Mouse (Mus musculus): ENCODE results near the gene Svop. TPM values are rescaled to one million over a fixed set of nuclear protein-coding genes. Genes with fewer than 3 reads are reported as not detected.

Gene Svop
- total and polyA plus RNA-seq, 3 experiments, result 1.5 to 4.0 (median 1.6) TPM

- DNase-seq, result no peak
Observed at GRCm38 (mm10) chr5:113996458-113996857, 94.9 kb downstream of the Svop start.

DNA sequence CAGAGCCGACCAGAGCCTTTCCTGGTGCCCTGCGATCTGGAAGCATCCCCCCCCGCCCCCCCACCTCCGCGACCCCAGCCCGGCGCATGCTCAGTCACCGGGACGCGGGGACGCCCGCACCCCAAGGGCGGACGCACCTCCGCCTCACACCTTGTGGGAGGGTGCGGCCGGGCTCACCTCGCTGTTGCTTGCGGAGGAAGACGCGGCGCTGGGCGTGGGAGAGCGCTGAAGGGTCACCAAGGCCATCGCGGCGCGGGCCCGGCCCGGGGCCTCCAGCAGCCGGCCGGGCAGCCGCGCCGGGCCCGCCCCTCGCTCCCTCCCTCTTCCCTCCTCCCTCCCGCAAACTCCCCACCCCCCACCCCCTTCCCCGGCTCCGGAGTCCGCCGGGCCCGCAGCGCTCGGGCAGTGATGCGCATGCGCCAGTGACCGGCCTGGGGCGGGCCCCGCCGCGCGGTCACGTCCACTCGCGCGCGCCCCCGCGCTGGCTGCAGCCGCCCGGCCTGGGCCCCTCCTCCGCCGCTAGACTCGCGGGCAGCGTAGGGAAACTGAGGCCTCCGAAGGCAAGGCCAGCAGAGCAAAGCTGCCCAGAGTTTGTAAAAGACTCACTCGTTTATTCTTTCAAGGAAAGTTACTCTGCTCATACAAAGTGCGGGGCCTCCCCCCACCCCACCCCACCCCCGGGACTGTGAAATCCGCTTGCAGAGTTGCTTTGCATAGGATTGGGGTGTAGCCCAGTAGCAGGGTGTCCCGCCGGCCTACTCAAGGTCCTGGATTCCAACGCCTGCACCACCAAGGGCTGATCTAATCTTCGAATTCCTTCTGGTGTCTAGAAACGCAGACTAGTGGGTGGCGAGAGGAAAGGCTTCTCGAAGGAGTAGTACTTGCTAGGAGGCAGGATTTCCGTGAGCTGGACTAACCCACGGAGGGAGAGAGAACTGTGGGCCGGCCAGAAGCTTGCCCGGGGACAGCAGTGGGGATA is 97.6 kb downstream of the Svop start, which contains the start of gene Ssh1:
Gene Ssh1 (minus strand): TSS at position 408 of the 979 bp plus-strand sequence.
- peak; percentile 96 for DNase-seq

DNA sequence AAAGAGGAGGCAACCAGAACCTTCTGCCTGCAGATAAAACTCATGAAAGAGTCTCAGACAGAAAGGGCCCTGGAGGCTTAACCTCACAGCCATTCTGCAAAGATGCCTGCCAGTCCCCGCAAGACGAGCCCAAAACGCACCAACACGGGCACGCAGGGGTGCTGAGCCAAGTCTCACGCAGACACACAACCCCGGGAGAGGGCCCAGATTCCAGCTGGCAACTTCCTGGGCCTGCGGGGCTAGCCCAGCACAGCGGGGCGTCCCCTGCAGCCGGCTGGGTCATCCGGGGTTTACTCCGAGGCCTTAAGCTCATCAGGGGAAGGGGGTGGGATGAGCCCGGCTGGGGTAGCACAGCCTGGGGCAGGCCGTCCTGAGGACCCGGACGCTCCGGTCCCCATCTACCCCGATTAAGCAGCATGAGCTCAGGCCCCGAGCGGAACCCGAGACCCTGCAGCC is 98.3 kb downstream of the Svop start:
- peak; percentile 70 for DNase-seq

DNA sequence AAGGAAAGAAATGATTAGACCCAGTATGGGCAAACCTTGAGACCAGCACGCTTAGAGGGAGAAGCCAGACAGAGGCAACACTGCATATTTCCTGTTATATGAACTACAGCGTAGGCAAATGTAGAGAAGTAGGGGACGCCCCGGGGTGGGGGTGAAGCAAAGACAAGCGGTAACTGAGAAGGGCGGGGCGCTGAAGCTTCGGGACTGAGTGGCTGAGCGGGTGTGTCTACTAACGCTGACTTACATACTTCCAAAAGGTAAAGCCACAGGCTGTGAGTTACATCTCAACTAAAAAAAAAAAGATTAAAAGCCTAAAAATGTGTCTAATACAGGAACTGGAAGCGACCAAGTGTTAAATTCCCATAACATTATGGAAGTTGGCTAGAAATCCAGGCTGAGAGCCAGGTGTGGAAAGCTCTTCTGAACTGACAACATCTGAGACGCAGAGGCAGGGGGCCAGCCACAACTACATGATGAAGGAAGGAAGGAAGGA is 99.0 kb downstream of the Svop start:
- DNase-seq, result no peak

DNA sequence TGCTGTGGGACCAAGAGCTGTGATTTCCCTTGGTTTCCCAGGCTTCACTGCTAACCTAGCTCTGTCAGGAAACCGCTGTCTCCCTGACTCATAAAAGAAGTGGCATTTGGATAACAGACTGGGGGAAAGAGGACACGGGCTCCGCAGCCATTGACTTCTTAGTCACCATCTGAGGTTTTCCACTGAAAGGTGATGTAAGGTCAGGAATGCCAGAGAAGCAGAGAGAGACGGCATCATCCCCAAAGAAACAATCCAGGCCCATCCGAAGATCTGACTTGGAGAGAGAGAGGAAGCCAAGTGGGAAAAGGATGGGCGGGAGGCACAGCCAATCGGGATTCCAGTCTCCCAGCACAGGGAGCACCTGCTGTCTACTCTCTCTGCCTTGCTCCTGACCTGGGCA is 100.2 kb downstream of the Svop start:
- peak; percentile 56 for DNase-seq

GRCm38 (mm10) chr5:113990593-113990992 is 100.8 kb downstream of the Svop start:
- DNase-seq, result no peak

DNA sequence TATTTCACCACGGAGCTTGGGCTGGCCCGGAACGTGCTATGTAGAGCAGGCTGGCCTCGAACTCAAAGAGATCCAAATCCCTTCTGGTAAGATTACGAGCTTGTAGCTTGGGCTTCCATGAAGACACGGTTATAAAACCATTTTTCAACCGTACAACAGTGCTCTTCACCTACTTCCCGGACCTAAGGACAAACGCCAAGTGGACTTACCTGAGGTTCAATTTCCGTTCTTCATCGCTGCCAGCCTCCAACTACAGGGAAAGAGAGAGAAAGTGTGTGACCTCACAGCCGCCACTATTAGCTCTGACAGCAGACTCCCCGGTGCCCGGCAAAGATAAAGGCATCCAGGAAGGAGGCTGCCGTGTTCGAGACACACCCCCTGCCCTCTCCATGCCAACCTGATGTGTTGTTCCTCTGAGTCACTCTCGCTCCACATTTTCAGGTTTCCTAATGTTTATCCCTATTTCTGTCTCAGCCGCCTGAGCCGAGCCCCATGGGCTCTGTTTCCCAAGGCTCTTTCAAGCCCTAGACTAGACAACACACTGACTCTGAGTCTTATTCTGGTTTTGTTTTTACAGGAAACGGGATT is 101.8 kb downstream of the Svop start:
- DNase-seq, result peak; percentile 63

DNA sequence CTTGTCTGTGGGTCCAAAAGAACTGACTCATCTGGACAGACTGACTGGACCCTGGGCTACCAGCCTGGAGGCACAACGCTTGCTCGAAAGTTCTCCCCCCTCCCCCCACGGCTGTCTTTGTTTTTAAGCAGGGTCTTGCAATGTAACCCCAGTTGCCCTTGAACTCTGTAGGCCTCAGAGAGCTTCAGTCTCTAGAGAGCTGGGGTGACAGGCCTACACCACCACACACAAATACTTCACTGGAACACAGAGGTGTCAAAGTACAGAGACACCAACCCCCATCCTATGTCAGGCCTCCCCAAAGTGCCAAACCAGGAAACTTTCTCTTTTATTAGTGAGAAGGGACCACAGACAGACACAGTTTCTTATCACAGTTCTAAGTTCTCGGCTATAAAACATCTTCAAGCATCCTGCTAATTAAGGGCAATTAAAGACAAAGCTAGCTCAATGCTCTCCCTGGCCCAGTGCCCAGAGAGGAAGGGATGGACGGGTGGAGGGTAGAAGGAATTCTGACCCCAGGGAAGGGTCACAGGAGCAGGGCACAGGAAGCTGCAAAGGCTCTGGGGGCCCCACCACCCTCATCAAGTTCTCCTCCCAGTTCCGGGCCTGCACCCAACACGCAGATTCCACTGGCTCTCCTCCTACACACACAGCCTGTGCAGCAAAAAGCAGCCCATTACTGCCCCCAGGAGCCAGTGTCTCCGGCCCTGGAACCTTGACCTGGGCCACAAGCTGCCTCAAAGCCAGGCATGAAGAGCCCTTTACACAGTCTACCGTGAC is 105.0 kb downstream of the Svop start:
- peak; percentile 45 for DNase-seq

GRCm38 (mm10) chr5:113985737-113986136 is 105.6 kb downstream of the Svop start:
- no peak for DNase-seq

DNA sequence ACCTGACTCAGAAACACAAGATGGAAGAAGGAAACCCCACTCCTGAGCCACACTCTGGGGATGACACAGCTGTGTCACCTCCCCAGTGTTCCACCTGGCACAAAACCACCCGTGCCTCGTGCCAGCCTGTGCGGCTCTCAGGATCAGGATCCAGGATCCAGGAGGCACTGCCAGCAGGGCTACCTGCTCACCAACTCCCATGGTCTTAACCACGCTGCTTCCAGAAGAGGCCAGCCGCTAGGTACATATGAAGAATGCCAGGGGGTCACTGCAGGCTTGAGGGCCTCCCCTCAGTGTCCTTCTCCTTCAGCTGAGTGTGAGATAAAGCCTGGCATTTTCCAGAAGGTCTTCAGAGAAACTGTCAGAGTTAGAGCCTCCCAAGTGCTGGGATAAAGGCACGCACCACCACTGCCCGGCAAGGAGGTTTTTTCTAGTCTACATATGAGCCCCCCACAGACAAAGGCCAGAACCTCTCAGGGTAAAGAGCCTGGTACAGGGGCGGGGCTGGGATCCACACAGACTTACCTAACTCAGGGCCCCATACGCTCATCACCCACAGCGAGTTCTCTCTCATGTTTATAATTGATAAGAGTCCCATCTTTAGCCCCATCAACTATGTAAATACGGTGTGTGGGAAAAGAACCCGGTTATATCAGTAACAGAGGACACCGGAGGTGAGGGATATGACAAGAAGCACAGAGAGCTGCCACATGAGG is 107.2 kb downstream of the Svop start:
- no peak for DNase-seq

DNA sequence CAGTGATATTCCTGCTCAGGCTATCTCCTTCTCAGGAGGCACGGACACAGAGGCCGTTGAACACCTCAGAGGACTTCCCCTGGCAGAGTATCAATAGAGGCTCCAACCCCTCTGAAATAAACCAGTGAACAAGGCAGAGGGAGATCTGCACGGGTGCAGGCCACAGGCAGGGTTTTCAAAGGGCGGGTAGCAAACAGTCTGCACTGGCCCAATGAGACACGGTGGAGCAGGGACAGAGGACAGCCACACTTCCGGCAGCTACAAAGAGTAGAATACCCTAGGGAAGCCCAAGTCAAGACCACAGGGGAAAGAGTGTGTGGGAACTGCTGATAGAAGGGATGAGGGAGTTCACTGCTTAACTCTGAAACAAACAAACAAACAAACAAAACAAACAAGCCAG is 107.8 kb downstream of the Svop start:
- DNase-seq, result no peak

DNA sequence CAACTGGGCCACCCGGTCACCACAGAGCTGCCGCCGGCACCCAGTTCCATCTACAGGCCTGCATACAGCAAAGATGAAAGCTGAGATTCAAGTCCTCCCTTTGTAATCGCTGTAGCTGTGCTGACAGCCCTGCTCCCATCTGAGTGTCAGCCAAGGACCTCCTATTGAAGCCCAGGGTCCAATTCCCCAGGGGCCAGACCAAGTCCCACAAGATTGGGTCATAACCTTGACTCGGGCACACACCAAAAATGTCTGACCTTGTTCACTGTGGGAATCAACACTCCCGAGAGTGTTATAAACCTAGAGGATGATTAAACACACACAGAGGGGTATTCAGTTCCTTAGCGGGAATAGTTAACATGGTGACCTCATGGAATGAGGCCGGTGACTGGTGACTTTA is 109.5 kb downstream of the Svop start:
- DNase-seq, result no peak

DNA sequence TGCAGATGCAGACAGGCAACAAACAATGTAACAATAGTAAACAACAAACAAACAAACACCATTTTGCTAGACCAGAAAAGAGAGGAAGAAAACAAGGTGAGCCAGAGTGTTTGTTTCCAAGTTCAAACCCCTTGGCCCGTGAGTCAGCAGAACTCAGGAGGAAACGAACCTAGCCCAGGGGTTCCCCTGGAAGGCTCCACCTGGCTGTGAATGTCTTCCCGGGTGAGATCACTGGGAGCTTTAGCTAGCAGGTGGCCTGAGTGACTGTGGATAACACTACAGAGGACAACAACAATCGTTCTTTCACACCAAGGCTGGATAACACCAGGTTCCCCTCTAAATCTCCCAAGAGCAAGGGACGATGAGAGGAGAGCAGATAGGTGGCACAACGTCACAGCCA is 110.2 kb downstream of the Svop start:
- no peak for DNase-seq

DNA sequence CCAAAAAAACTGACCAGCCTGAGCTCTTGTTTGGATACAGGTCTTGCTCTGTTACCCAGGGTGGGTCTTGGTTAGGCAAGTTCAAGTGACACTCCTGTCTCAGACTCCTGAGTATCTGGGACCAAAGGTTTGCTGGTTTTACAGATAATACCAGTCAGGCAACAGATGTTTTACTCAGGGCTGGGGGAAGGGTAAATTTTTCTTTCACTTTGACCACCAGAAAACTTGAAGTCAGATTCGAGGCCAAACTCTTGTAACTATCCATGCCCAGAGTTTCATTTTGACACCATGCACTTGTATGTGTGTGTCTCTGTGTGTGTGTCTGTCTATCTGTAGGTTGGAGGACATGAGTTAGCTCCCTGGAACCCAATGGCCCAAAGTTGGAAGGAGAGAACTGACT is 110.9 kb downstream of the Svop start:
- no peak for DNase-seq

DNA sequence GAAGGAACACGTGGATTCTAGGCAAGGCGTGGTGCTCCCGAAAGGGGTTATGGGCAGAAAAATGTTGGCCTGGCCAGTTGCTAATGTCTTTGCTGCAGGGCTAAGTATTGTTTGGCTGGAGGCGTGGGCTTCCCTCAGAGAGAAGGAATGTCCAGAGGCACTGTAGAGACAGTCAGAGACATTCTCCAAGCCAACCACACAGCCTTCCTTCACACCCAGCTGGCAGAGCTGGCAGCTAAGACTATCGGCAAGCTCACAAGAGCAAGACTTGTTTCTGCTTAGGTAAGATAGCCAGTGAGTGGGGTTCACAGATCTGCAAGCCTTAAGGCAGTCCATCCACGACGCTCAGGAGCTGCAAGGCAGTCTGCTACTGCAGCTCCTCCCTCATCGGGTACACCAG is 114.1 kb downstream of the Svop start:
- DNase-seq, result no peak

Other genes starting within 250 kb of the Svop start
- gene Coro1c, start 182.8 kb downstream of the Svop start, total RNA-seq (2021), result 10 to 100 TPM; 43.3 to 75.5 TPM
- gene Coro1c, start 182.8 kb downstream of the Svop start, polyA plus RNA-seq (2012; rRNA removed), result 29.1 and 31.3 TPM in 2 replicates
- 10 to 100 TPM; 15.5 to 24.6 TPM for gene Ssh1, start 97.7 kb downstream of the Svop start, total RNA-seq (2021)
- gene Ssh1, start 97.7 kb downstream of the Svop start, polyA plus RNA-seq (2012; rRNA removed), result 9.1 and 9.9 TPM in 2 replicates
- gene Dao, start 87.9 kb downstream of the Svop start, total RNA-seq (2021), result not detected
- not detected in 2 replicates for gene Dao, start 87.9 kb downstream of the Svop start, polyA plus RNA-seq (2012; rRNA removed)
- gene Usp30, start 26.1 kb downstream of the Svop start, total RNA-seq (2021), result 10 to 100 TPM; 25.4 to 40.0 TPM
- gene Usp30, start 26.1 kb downstream of the Svop start, polyA plus RNA-seq (2012; rRNA removed), result 26.6 and 31.3 TPM in 2 replicates
- gene Alkbh2, start 36.6 kb upstream of the Svop start, total RNA-seq (2021), result 1 to 10 TPM; 6.0 to 9.3 TPM
- 10.1 and 15.2 TPM in 2 replicates for gene Alkbh2, start 36.6 kb upstream of the Svop start, polyA plus RNA-seq (2012; rRNA removed)
- gene Ung, start 38.8 kb upstream of the Svop start, total RNA-seq (2021), result 1 to 10 TPM; 4.7 to 5.7 TPM
- gene Ung, start 38.8 kb upstream of the Svop start, polyA plus RNA-seq (2012; rRNA removed), result 4.3 and 4.9 TPM in 2 replicates
- gene Acacb, start 55.0 kb upstream of the Svop start, total RNA-seq (2021), result 100 to 1,000 TPM; 119 to 132 TPM
- gene Acacb, start 55.0 kb upstream of the Svop start, polyA plus RNA-seq (2012; rRNA removed), result 81.3 and 102 TPM in 2 replicates
- not detected for gene Foxn4, start 182.2 kb upstream of the Svop start, total RNA-seq (2021)
- gene Foxn4, start 182.2 kb upstream of the Svop start, polyA plus RNA-seq (2012; rRNA removed), result not detected in 2 replicates
- gene Myo1h, start 197.6 kb upstream of the Svop start, total RNA-seq (2021), result under 1 TPM; 0.49 to 0.97 TPM
- 0.22 TPM in 1 of 2 replicates, not detected in the other for gene Myo1h, start 197.6 kb upstream of the Svop start, polyA plus RNA-seq (2012; rRNA removed)

All from adrenal gland, adult 2 months (tissue).